Mouse (Mus musculus) G1E (cell line): ENCODE results near the gene Ccdc83.

Experiments
- CTCF ChIP-seq: IDR thresholded peaks from 2 replicates; pipeline ENCODE4 v1.5.1; 2012; ENCODE audit warnings: low read depth, low read length, inconsistent platforms, mixed read lengths
- TAL1 ChIP-seq: conservative IDR thresholded peaks from 2 replicates; pipeline ENCODE4 v1.6.1; 2012; ENCODE audit warnings: low read depth, low read length, inconsistent platforms, mixed read lengths

DNA sequence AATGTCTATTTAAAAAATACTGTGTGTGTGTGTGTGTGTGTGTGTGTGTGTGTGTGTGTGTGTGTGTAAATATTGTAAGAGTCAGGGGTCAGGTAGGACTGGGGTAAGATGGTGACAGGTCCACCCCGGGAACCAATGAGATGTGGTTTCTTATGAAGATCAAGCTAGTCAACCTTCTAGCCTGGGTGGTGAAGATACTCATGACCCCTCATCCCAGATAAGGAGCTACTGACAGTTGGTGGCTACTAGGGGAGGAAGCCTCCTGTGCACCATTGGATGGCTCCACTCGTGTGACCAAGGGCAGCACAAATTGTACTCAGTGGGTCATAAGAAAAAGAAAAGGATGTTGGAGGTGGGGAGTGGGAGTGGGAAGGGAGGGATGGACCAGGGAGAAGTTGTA is 5.7 kb downstream of the Ccdc83 start:
- no peak for TF ChIP-seq CTCF
- TF ChIP-seq TAL1, result no peak
